Mouse (Mus musculus) mouse embryonic stem cell (cell line): ENCODE measurements around the gene Mrpl43.
"Not testable (repeated sequence)": the region's sequence is repeated elsewhere in the genome, so short reads cannot be mapped to it uniquely, and the experiment has no call there.

Experiments used
- in situ Hi-C, 2 experiments: fragments of 300-500 bp; cut with MboI; formaldehyde crosslinking; loops; 1 replicate in 1 of 2; 3 replicates in 1 of 2; pipeline ENCODE4 v1.14.3; 2019 to 2020; ENCODE audit warnings: low sequenced_read_pairs in 2 of 2, low pct_unique_long_range_greater_than_20kb in 1 of 2, mixed read lengths in 1 of 2; ENCODE audit not compliant: unreplicated experiment in 1 of 2

The Mrpl43 gene

GRCm38 (mm10) chr19:45005957-45006712, at the start of gene Mrpl43:
Mrpl43 (minus strand) TSS chr19:45006442.
- in situ Hi-C loops, result no loop called here

GRCm38 (mm10) chr19:45054892-45055690, 48.8 kb upstream of the Mrpl43 start:
- in situ Hi-C loops, result no loop called here

GRCm38 (mm10) chr19:45053451-45053850, 47.2 kb upstream of the Mrpl43 start:
- in situ Hi-C loops, result no loop called here

GRCm38 (mm10) chr19:45049523-45049922, 43.3 kb upstream of the Mrpl43 start:
- in situ Hi-C loops, result no loop called here

- in situ Hi-C loops, result no loop called here
Measured at GRCm38 (mm10) chr19:45048644-45049365, 42.6 kb upstream of the Mrpl43 start.

GRCm38 (mm10) chr19:45047935-45048643, 41.8 kb upstream of the Mrpl43 start:
- in situ Hi-C loops, result no loop called here

- in situ Hi-C loops, result no loop called here
Measured at GRCm38 (mm10) chr19:45047417-45047934, 41.2 kb upstream of the Mrpl43 start, which contains the start of gene Sfxn3. Sfxn3 (plus strand) TSS chr19:45047503.

- in situ Hi-C loops, result no loop called here
Measured at GRCm38 (mm10) chr19:45046523-45047321, 40.5 kb upstream of the Mrpl43 start.

GRCm38 (mm10) chr19:45045651-45046050, 39.4 kb upstream of the Mrpl43 start, which contains the start of gene Pdzd7:
Pdzd7 (minus strand) TSS chr19:45045717.
- in situ Hi-C loops, result no loop called here

- in situ Hi-C loops, result no loop called here
Measured at GRCm38 (mm10) chr19:45045236-45045635, 39.0 kb upstream of the Mrpl43 start.

- in situ Hi-C loops, result no loop called here
Measured at GRCm38 (mm10) chr19:45044389-45044927, 38.2 kb upstream of the Mrpl43 start.

- in situ Hi-C loops, result no loop called here
Measured at GRCm38 (mm10) chr19:45040214-45040613, 34.0 kb upstream of the Mrpl43 start.

GRCm38 (mm10) chr19:45038198-45038597, 32.0 kb upstream of the Mrpl43 start:
- in situ Hi-C loops, result not testable (repeated sequence)

GRCm38 (mm10) chr19:45036867-45037266, 30.6 kb upstream of the Mrpl43 start:
- in situ Hi-C loops, result no loop called here

GRCm38 (mm10) chr19:45032570-45033332, 26.5 kb upstream of the Mrpl43 start:
- in situ Hi-C loops, result no loop called here

GRCm38 (mm10) chr19:45031780-45032179, 25.5 kb upstream of the Mrpl43 start:
- in situ Hi-C loops, result no loop called here
